Mouse (Mus musculus) CH12.LX (cell line): ENCODE results near the gene Acta1. TPM values are rescaled to one million over a fixed set of nuclear protein-coding genes. Genes with fewer than 3 reads are reported as not detected.

Experiments used
- DNase-seq: peaks from one replicate; pipeline ENCODE4 v3.0.0-alpha.2; 2013; ENCODE audit errors: extremely low read depth
- H3K27ac ChIP-seq: 2 replicates; pipeline ENCODE4 v1.5.1; 2012; ENCODE audit warnings: low read depth, mild to moderate bottlenecking, control low read depth, moderate library complexity; ENCODE audit not compliant: insufficient read depth
- H3K27me3 ChIP-seq: replicated peaks from 2 replicates; pipeline ENCODE3; 2012; ENCODE audit warnings: inconsistent platforms
- H3K36me3 ChIP-seq, 2 experiments: replicated peaks in 1 of 2; 2 replicates each; pipeline versions ENCODE3 to v1.6.1; 2012; ENCODE audit warnings: inconsistent platforms in 1 of 2, low read length in 1 of 2, mild to moderate bottlenecking in 1 of 2, mixed read lengths in 1 of 2, moderate library complexity in 1 of 2; ENCODE audit not compliant: control insufficient read depth in 1 of 2, insufficient read depth in 1 of 2
- H3K4me1 ChIP-seq, 2 experiments: 2 replicates each; pipeline ENCODE4 v1.6.1; 2012; ENCODE audit warnings: inconsistent platforms in 1 of 2, moderate library complexity in 1 of 2; ENCODE audit not compliant: insufficient read depth in 2 of 2, control insufficient read depth in 1 of 2
- H3K4me2 ChIP-seq: 2 replicates; pipeline ENCODE4 v1.6.1; 2012; ENCODE audit warnings: low read depth, mild to moderate bottlenecking, control low read depth; ENCODE audit not compliant: poor library complexity, insufficient read depth, severe bottlenecking
- H3K4me3 ChIP-seq, 3 experiments: fragments of 150-350 bp in 1 of 3; sonication (generic) in 1 of 3; replicated peaks in 1 of 3; 2 replicates each; pipeline versions ENCODE3 to v1.5.1; 2011 to 2012; ENCODE audit warnings: low read depth in 2 of 3, low read length in 2 of 3, mild to moderate bottlenecking in 2 of 3, moderate library complexity in 2 of 3, control low read depth in 1 of 3, improper control_type of control experiment in 1 of 3, inconsistent platforms in 1 of 3, mixed read lengths in 1 of 3; ENCODE audit not compliant: poor library complexity in 1 of 3
- H3K79me2 ChIP-seq: replicated peaks from 2 replicates; pipeline ENCODE4 v1.6.1; 2012; ENCODE audit warnings: mild to moderate bottlenecking, moderate library complexity; ENCODE audit not compliant: control insufficient read depth, poor library complexity, insufficient read depth, severe bottlenecking; ENCODE audit errors: extremely low read depth
- H3K9ac ChIP-seq: 2 replicates; pipeline ENCODE4 v1.6.1; 2012; ENCODE audit warnings: low read depth, mild to moderate bottlenecking, control low read depth, moderate library complexity; ENCODE audit not compliant: insufficient read depth
- H3K9me3 ChIP-seq: replicated peaks from 2 replicates; pipeline ENCODE3; 2012; ENCODE audit warnings: low read length, inconsistent platforms, mixed read lengths
- CHD2 ChIP-seq: IDR thresholded peaks from 2 replicates; pipeline ENCODE4 v1.6.1; 2011; ENCODE audit warnings: low read length, improper control_type of control experiment
- E2F4 ChIP-seq: IDR thresholded peaks from 2 replicates; pipeline ENCODE4 v1.6.1; 2011; ENCODE audit warnings: low read depth, low read length, improper control_type of control experiment; ENCODE audit not compliant: insufficient replicate concordance
- ELF1 ChIP-seq: IDR thresholded peaks from 2 replicates; pipeline ENCODE4 v1.6.1; 2014; ENCODE audit warnings: low read depth, mild to moderate bottlenecking, inconsistent platforms, low read length, improper control_type of control experiment
- EP300 ChIP-seq: IDR thresholded peaks from 2 replicates; pipeline ENCODE4 v1.6.1; 2011; ENCODE audit warnings: low read length, improper control_type of control experiment
- GABPA ChIP-seq: IDR thresholded peaks from 2 replicates; pipeline ENCODE4 v1.6.1; 2012; ENCODE audit warnings: low read depth, low read length, improper control_type of control experiment, inconsistent platforms; ENCODE audit not compliant: insufficient replicate concordance
- IRF4 ChIP-seq: IDR thresholded peaks from 2 replicates; pipeline ENCODE4 v1.6.1; 2014; ENCODE audit warnings: low read depth, mild to moderate bottlenecking, inconsistent platforms, low read length, improper control_type of control experiment
- JUN ChIP-seq: IDR thresholded peaks from 2 replicates; pipeline ENCODE4 v1.6.1; 2011; ENCODE audit warnings: low read depth, mild to moderate bottlenecking, low read length, improper control_type of control experiment, moderate library complexity; ENCODE audit not compliant: insufficient read depth
- JUND ChIP-seq: conservative IDR thresholded peaks from 2 replicates; pipeline ENCODE4 v1.6.1; 2011; ENCODE audit warnings: low read depth, low read length, improper control_type of control experiment
- KAT2A ChIP-seq: IDR thresholded peaks from 2 replicates; pipeline ENCODE4 v1.6.1; 2012; ENCODE audit warnings: low read length, improper control_type of control experiment, inconsistent platforms; ENCODE audit not compliant: insufficient replicate concordance
- MAX ChIP-seq: IDR thresholded peaks from 2 replicates; pipeline ENCODE4 v1.6.1; 2011; ENCODE audit warnings: low read length, improper control_type of control experiment
- MAZ ChIP-seq: IDR thresholded peaks from 2 replicates; pipeline ENCODE4 v1.6.1; 2012; ENCODE audit warnings: low read depth, mild to moderate bottlenecking, inconsistent platforms, low read length, improper control_type of control experiment, moderate library complexity
- MXI1 ChIP-seq: IDR thresholded peaks from 2 replicates; pipeline ENCODE4 v1.6.1; 2011; ENCODE audit warnings: mild to moderate bottlenecking, low read depth, low read length, improper control_type of control experiment
- MYC ChIP-seq: IDR thresholded peaks from 2 replicates; pipeline ENCODE4 v1.6.1; 2011; ENCODE audit warnings: low read depth, mild to moderate bottlenecking, improper control_type of control experiment, low read length
- NELFE ChIP-seq: IDR thresholded peaks from 2 replicates; pipeline ENCODE4 v1.6.1; 2011; ENCODE audit warnings: low read depth, low read length, improper control_type of control experiment
- NRF1 ChIP-seq: IDR thresholded peaks from 2 replicates; pipeline ENCODE4 v1.6.1; 2014; ENCODE audit warnings: low read depth, mild to moderate bottlenecking, inconsistent platforms, low read length, improper control_type of control experiment, moderate library complexity
- POLR2AphosphoS2 ChIP-seq: IDR thresholded peaks from 2 replicates; pipeline ENCODE4 v1.6.1; 2011; ENCODE audit warnings: low read depth, low read length, improper control_type of control experiment
- RAD21 ChIP-seq: IDR thresholded peaks from 2 replicates; pipeline ENCODE4 v1.6.1; 2011; ENCODE audit warnings: low read depth, mild to moderate bottlenecking, low read length, improper control_type of control experiment, moderate library complexity
- RCOR1 ChIP-seq: conservative IDR thresholded peaks from 2 replicates; pipeline ENCODE4 v1.6.1; 2012; ENCODE audit warnings: low read depth, mild to moderate bottlenecking, inconsistent platforms, low read length, improper control_type of control experiment
- SMC3 ChIP-seq: IDR thresholded peaks from 2 replicates; pipeline ENCODE4 v1.6.1; 2011; ENCODE audit warnings: low read depth, low read length, improper control_type of control experiment
- TCF12 ChIP-seq: IDR thresholded peaks from 2 replicates; pipeline ENCODE4 v1.6.1; 2014; ENCODE audit warnings: low read depth, mild to moderate bottlenecking, inconsistent platforms, low read length, improper control_type of control experiment
- UBTF ChIP-seq: IDR thresholded peaks from 2 replicates; pipeline ENCODE4 v1.6.1; 2012; ENCODE audit warnings: low read depth, mild to moderate bottlenecking, inconsistent platforms, low read length, improper control_type of control experiment, moderate library complexity
- ZKSCAN1 ChIP-seq: IDR thresholded peaks from 2 replicates; pipeline ENCODE4 v1.6.1; 2012; ENCODE audit warnings: low read depth, inconsistent platforms, low read length, improper control_type of control experiment, borderline replicate concordance
- ZMIZ1 ChIP-seq: IDR thresholded peaks from 2 replicates; pipeline ENCODE4 v1.6.1; 2012; ENCODE audit warnings: low read depth, mild to moderate bottlenecking, inconsistent platforms, low read length, improper control_type of control experiment
- dilution Hi-C: fragments of 300-500 bp; cut with MboI; formaldehyde crosslinking; loops from 2 replicates; pipeline ENCODE4 v1.14.3; 2020; ENCODE audit warnings: low sequenced_read_pairs; ENCODE audit not compliant: extremely low pct_unique_long_range_greater_than_20kb, extremely low pct_ligation_motif_present
- in situ Hi-C: fragments of 300-500 bp; cut with MboI; formaldehyde crosslinking; loops from 3 replicates; pipeline ENCODE4 v1.14.3; 2019; ENCODE audit warnings: low sequenced_read_pairs, low pct_ligation_motif_present, low pct_unique_long_range_greater_than_20kb, mixed read lengths
- polyA plus RNA-seq: library from polyadenylated mRNA; unstranded; fragments of >175 nt; gene quantifications from 2 replicates; pipeline ENCODE4 v1.2.1, GENCODE M21; 2012; ENCODE audit warnings: low read depth; ENCODE audit not compliant: insufficient read length
- total RNA-seq, 2 experiments: library from RNA; depleted of rRNA; stranded (reverse); fragments of 300-350 nt in 1 of 2; fragments of >200 nt in 1 of 2; gene quantifications; 2 replicates each; pipeline ENCODE4 v1.2.3; 2012 to 2014

Acta1 gene
- total and polyA plus RNA-seq, 3 experiments = 0.27 TPM; not detected in 2

GRCm38 (mm10) chr8:123895680-123896365 lies 1.3 kb upstream of the Acta1 start:
- dilution Hi-C loops = no loop called here
- DNase-seq = no peak
- peaks cover 8 to 33% of the 10 kb centered on the region in 2 experiments for H3K36me3 ChIP-seq
- H3K27me3 ChIP-seq = peaks cover 4% of the 10 kb centered on the region
- no peak overlapping the region for H3K9ac ChIP-seq
- H3K4me3 ChIP-seq = no peak overlapping the region
- no peak for TF ChIP-seq UBTF
- TF ChIP-seq MAX = no peak
- no peak for TF ChIP-seq GABPA
- no peak for TF ChIP-seq KAT2A
- TF ChIP-seq NELFE = no peak
- TF ChIP-seq MYC = no peak
- no peak for TF ChIP-seq EP300
- no peak for TF ChIP-seq IRF4
- no peak for TF ChIP-seq ZMIZ1
- TF ChIP-seq POLR2AphosphoS2 = no peak
- TF ChIP-seq, all 38 proteins: peak for 0
- Histone ChIP-seq H3K4me1 (no peaks in the 10 kb centered on the region), H3K79me2 (no peaks in the 10 kb centered on the region), H3K4me2 (no peak overlapping the region), H3K9me3 (no peaks in the 10 kb centered on the region), H3K27ac (no peak overlapping the region)
- in situ Hi-C loops = no loop called here

- no peaks in the 10 kb centered on the region for H3K4me1 ChIP-seq
- TF ChIP-seq MXI1 (no peak), CHD2 (no peak), TCF12 (no peak), KAT2A (no peak)
- TF ChIP-seq, all 38 proteins: peak for 0
- H3K27me3 ChIP-seq = peaks cover 10% of the 10 kb centered on the region
- H3K4me3 ChIP-seq = no peak overlapping the region
- dilution Hi-C loops (no loop called here), in situ Hi-C loops (no loop called here)
- H3K79me2 ChIP-seq = no peaks in the 10 kb centered on the region
- no peak for DNase-seq
- H3K36me3 ChIP-seq = peaks cover 4 to 27% of the 10 kb centered on the region in 2 experiments
- no peak overlapping the region for H3K27ac ChIP-seq
- H3K9ac ChIP-seq = no peak overlapping the region
- H3K9me3 ChIP-seq = no peaks in the 10 kb centered on the region
- no peak overlapping the region for H3K4me2 ChIP-seq
Observed at GRCm38 (mm10) chr8:123895230-123895629, 679 bp upstream of the Acta1 start.

- Histone ChIP-seq H3K79me2 (no peaks in the 10 kb centered on the region), H3K4me2 (no peak overlapping the region), H3K9me3 (no peaks in the 10 kb centered on the region), H3K27ac (no peak overlapping the region), H3K4me3 (no peak overlapping the region), H3K27me3 (peaks cover 26% of the 10 kb centered on the region), H3K9ac (no peak overlapping the region), H3K36me3 (peaks cover 0 to 11% of the 10 kb centered on the region in 2 experiments), H3K4me1 (no peaks in the 10 kb centered on the region)
- no peak for TF ChIP-seq E2F4
- TF ChIP-seq MAZ = no peak
- no peak for TF ChIP-seq RCOR1
- TF ChIP-seq ZKSCAN1 = no peak
- TF ChIP-seq KAT2A = no peak
- TF ChIP-seq NRF1 = no peak
- TF ChIP-seq JUND = no peak
- TF ChIP-seq ELF1 = no peak
- TF ChIP-seq RAD21 = no peak
- TF ChIP-seq JUN = no peak
- TF ChIP-seq SMC3 = no peak
- TF ChIP-seq MYC = no peak
- no peak for TF ChIP-seq CHD2
- in situ Hi-C loops (no loop called here), dilution Hi-C loops (no loop called here)
- DNase-seq = no peak
Observed at GRCm38 (mm10) chr8:123893413-123893812, 1.1 kb downstream of the Acta1 start.
